Mouse (Mus musculus) adrenal gland, adult 8-10 months (tissue): ENCODE measurements around the gene Adgrg2. TPM values are rescaled to one million over a fixed set of nuclear protein-coding genes. Genes with fewer than 3 reads are reported as not detected.
A peak's percentile ranks its signal among the peaks of the same experiment; 100 is the strongest.

Experiments used
- DNase-seq: peaks from one replicate; pipeline ENCODE4 v3.0.0; 2022
- total RNA-seq, 4 experiments: library from RNA; stranded (reverse); gene quantifications; 2 replicates each; pipeline ENCODE4 v1.2.4; 2022

Adgrg2 gene
- total RNA-seq, 4 experiments from 2014 or later, result 3.4 to 8.0 (median 3.9) TPM

- DNase-seq, result peak; percentile 78
These were observed 111.9 kb downstream of the Adgrg2 start, which contains the start of gene Phka2 for GRCm38 (mm10) chrX:160502048-160503041. Phka2 (plus strand) TSS chrX:160502166.

DNA sequence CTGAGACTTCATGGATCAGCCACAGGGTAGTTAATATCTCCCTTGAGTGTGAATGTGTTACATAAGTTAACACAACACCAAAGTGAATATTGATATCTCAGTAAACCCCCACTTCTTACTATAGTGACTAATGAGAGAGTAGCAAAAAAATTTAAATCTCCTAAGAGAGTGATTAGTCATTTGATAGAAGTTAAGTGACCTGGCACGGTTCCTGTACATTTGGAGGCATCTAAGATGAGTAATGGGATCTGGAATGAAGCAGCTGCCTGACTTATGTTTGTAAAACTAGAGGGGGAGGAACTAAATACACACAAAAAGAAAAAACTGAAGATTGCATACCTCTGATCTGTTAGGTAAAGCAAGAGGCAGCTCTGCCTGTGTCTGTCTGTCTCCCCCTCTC lies 118.6 kb downstream of the Adgrg2 start:
- peak; percentile 17 for DNase-seq

DNA sequence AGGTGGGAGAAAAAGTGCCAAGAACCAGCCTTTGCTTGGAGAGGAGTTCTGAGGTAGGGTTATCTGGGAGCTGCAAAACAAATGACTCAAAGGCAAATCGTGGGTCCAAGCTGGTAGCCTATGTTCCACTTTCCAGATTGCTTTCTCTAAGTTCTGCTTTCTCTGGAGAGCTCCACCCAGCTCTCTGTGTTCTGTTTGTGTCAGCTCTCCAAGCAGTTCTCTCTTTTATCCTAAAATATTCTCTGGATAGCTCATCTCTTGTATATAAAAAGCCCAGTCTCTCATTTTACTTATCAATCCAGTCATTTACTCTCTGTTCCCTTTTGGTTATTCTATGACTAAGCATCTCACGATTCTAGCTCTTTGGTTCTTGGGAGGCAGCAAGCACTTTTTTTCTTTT lies 119.7 kb downstream of the Adgrg2 start:
- DNase-seq, result no peak

GRCm38 (mm10) chrX:160516027-160516426 lies 125.5 kb downstream of the Adgrg2 start:
- no peak for DNase-seq

- no peak for DNase-seq
These were observed 152.3 kb downstream of the Adgrg2 start for GRCm38 (mm10) chrX:160542772-160543171.

Other genes starting within 250 kb of the Adgrg2 start
- 10 to 100 TPM; 32.4 to 43.4 (median 37.9) TPM for gene Phka2, start 111.5 kb downstream of the Adgrg2 start, total RNA-seq